Mouse (Mus musculus) heart, adult 2 months (tissue): Measurements from ENCODE around the gene Prr15l. TPM values are rescaled to one million over a fixed set of nuclear protein-coding genes. Genes with fewer than 3 reads are reported as not detected.
A peak's percentile ranks its signal among the peaks of the same experiment; 100 is the strongest.

Source experiments
- DNase-seq, 2 experiments: peaks; one replicate each; pipeline ENCODE4 v3.0.0; 2021
- H3K27ac ChIP-seq: fragments of 200-600 bp; 2 replicates; pipeline ENCODE4 v1.8.1; 2022
- H3K27me3 ChIP-seq: fragments of 200-500 bp; 2 replicates; pipeline ENCODE4 v1.6.1; 2012; ENCODE audit warnings: mild to moderate bottlenecking, low read length, inconsistent platforms, mixed read lengths; ENCODE audit not compliant: control insufficient read depth, insufficient read depth
- H3K36me3 ChIP-seq: fragments of 200-500 bp; 2 replicates; pipeline ENCODE4 v1.6.1; 2012; ENCODE audit warnings: low read length, inconsistent platforms; ENCODE audit not compliant: control insufficient read depth, insufficient read depth
- H3K4me1 ChIP-seq: fragments of 200-500 bp; 2 replicates; pipeline ENCODE4 v1.6.1; 2011; ENCODE audit warnings: low read length; ENCODE audit not compliant: control insufficient read depth, insufficient read depth
- H3K4me3 ChIP-seq: fragments of 200-600 bp; 2 replicates; pipeline ENCODE4 v1.8.1; 2022
- H3K79me2 ChIP-seq: fragments of 200-500 bp; replicated peaks from 2 replicates; pipeline ENCODE4 v1.6.1; 2012; ENCODE audit warnings: mild to moderate bottlenecking, inconsistent platforms, low read length, moderate library complexity, mixed read lengths; ENCODE audit not compliant: control insufficient read depth, insufficient read depth
- H3K9ac ChIP-seq: fragments of 200-500 bp; 2 replicates; pipeline ENCODE4 v1.6.1; 2012; ENCODE audit warnings: low read depth, mild to moderate bottlenecking, control low read depth, inconsistent platforms, low read length, mixed read lengths
- CTCF ChIP-seq: fragments of 200-600 bp; IDR thresholded peaks from 2 replicates; pipeline ENCODE4 v1.8.1; 2022; ENCODE audit warnings: antibody characterized with exemption, mild to moderate bottlenecking, moderate library complexity
- EP300 ChIP-seq: fragments of 200-500 bp; IDR thresholded peaks from 2 replicates; pipeline ENCODE4 v1.6.1; 2011; ENCODE audit warnings: low read depth, low read length, control low read depth; ENCODE audit not compliant: insufficient read depth
- POLR2A ChIP-seq: fragments of 200-500 bp; IDR thresholded peaks from 2 replicates; pipeline ENCODE4 v1.6.1; 2011; ENCODE audit warnings: mild to moderate bottlenecking, low read depth, low read length, control low read depth; ENCODE audit not compliant: insufficient read depth
- WGBS: fragments of 180-500 bp; shearing (Covaris S2); methylation state at CpG from one replicate; pipeline ENCODE4 v1.1.7; 2018; 5-methylcytosine and 5-hydroxymethylcytosine counted together
- intact Hi-C: fragments of 180-260 bp; cut with DNase I; formaldehyde crosslinking; loops from one replicate; pipeline ENCODE4 v1.15.1; 2025
- polyA plus RNA-seq: library from polyadenylated mRNA; depleted of rRNA; stranded (reverse); fragments of >200 nt; gene quantifications from 2 replicates; pipeline ENCODE4 v1.2.3, GENCODE M21; 2012
- total RNA-seq, 2 experiments: library from RNA; stranded (reverse); gene quantifications; 2 replicates each; pipeline ENCODE4 v1.2.3; 2021

Prr15l gene
- total and polyA plus RNA-seq, 3 experiments: 0.93 to 2.5 (median 2.1) TPM

GRCm38 (mm10) chr11:96946498-96946897 lies 18.6 kb downstream of the Prr15l start:
- intact Hi-C loops: no loop called here
- no peaks in the 10 kb centered on the region for H3K36me3 ChIP-seq
- H3K4me1 ChIP-seq: peaks cover 2% of the 10 kb centered on the region; the same call in 1 of the 2 replicates
- WGBS: 78% methylated on average over 9 of the region's 9 CpGs
- DNase-seq: no peak
- H3K27ac ChIP-seq: no peak overlapping the region
- H3K9ac ChIP-seq: no peak overlapping the region
- TF ChIP-seq POLR2A (no peak), CTCF (no peak), EP300 (no peak)
- H3K79me2 ChIP-seq: no peaks in the 10 kb centered on the region
- H3K27me3 ChIP-seq: no peaks in the 10 kb centered on the region
- H3K4me3 ChIP-seq: no peak overlapping the region

DNA sequence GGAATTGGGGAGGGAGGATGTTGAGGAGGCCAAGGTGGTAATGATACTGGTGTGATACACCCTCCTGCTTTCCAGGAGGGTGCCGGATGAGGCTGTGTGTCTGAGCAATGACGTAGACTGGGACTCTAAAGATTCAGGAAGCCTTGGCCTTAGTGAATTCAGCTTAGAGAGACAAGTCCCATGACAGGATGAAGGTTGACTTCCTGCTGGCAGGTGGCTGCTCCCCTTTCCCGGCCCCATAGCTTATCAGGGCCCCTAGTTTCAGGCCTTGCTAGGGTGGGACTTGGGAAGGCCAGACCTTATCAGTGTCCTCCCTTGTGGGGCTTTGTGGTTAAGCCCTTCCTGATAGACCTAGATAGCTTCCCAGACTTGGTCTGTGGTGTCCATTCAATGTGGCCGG lies 19.9 kb downstream of the Prr15l start:
- Histone ChIP-seq H3K79me2 (no peaks in the 10 kb centered on the region), H3K9ac (no peak overlapping the region), H3K36me3 (no peaks in the 10 kb centered on the region), H3K4me1 (peaks cover 2% of the 10 kb centered on the region; the same call in 1 of the 2 replicates), H3K27ac (no peak overlapping the region), H3K4me3 (no peak overlapping the region), H3K27me3 (no peaks in the 10 kb centered on the region)
- no peak for TF ChIP-seq CTCF
- no peak for TF ChIP-seq POLR2A
- TF ChIP-seq EP300: no peak
- WGBS: 65% methylated on average over 4 of the region's 4 CpGs
- no peak for DNase-seq
- intact Hi-C loops: no loop called here

DNA sequence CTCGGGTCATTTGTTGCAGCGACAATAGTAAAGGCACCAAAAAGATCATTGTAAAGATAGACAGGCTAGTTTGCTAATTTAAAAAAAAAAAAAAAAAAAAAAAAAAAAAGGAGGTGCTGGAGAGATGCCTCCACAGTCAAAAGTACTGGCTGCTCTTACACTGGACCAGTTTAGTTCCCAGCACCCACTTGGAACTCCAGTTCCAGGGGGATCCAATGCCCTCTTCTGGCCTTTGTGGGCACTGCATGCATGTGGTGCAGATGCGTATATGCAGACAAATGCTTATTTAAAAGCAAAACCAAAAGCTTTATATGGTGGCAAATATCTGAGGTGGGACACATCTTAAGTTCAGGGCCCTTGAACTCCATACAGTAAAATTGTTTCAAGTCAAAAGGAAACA lies 22.9 kb downstream of the Prr15l start:
- TF ChIP-seq EP300 (no peak), CTCF (peak; percentile 48), POLR2A (no peak)

GRCm38 (mm10) chr11:96952426-96952825 lies 24.5 kb downstream of the Prr15l start:
- Histone ChIP-seq H3K79me2 (no peaks in the 10 kb centered on the region), H3K27ac (no peak overlapping the region), H3K4me1 (no peaks in the 10 kb centered on the region), H3K9ac (no peak overlapping the region), H3K4me3 (no peak overlapping the region), H3K27me3 (no peaks in the 10 kb centered on the region), H3K36me3 (no peaks in the 10 kb centered on the region)
- intact Hi-C loops: no loop called here
- no peak for DNase-seq
- whole genome bisulfite sequencing: 79% methylated on average over 10 of the region's 10 CpGs
- no peak for TF ChIP-seq EP300
- no peak for TF ChIP-seq POLR2A
- no peak for TF ChIP-seq CTCF

More for the DNA sequence above, 22.9 kb downstream of the Prr15l start:
- Histone ChIP-seq H3K36me3 (no peaks in the 10 kb centered on the region), H3K79me2 (no peaks in the 10 kb centered on the region), H3K4me3 (no peak overlapping the region), H3K27ac (no peak overlapping the region), H3K4me1 (no peaks in the 10 kb centered on the region), H3K27me3 (no peaks in the 10 kb centered on the region), H3K9ac (no peak overlapping the region)
- DNase-seq: no peak
- intact Hi-C loops: no loop called here
- 94% methylated on average over 3 of the region's 3 CpGs for WGBS

GRCm38 (mm10) chr11:96952896-96953295 lies 25.0 kb downstream of the Prr15l start:
- DNase-seq: no peak
- Histone ChIP-seq H3K27me3 (no peaks in the 10 kb centered on the region), H3K79me2 (no peaks in the 10 kb centered on the region), H3K27ac (no peak overlapping the region), H3K9ac (no peak overlapping the region), H3K4me3 (no peak overlapping the region), H3K4me1 (no peaks in the 10 kb centered on the region), H3K36me3 (no peaks in the 10 kb centered on the region)
- intact Hi-C loops: no loop called here
- WGBS: 53% methylated on average over 6 of the region's 6 CpGs
- TF ChIP-seq CTCF (no peak), POLR2A (no peak), EP300 (no peak)

DNA sequence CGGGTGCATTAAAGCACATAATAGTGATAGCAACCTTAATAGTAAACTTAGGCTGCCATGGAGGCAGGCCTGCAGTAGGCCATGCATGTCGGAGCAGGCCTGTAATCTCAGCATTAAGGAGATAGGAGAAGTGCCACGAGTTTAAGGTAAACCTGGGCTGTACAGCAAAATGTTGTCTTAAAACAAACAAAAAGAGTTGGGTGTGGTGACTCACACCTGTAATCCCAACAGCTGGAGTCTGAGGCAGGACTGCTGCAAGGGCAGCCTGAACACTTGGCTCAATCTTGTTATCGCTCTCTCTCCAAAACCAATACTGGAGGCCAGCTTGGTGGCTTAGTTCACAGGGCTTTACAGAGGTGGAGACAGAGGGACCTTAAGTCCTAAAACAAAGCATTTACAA lies 27.2 kb downstream of the Prr15l start:
- WGBS: 88% methylated on average over 4 of the region's 4 CpGs
- H3K9ac ChIP-seq: no peak overlapping the region
- no peaks in the 10 kb centered on the region for H3K4me1 ChIP-seq
- TF ChIP-seq POLR2A (no peak), CTCF (no peak), EP300 (no peak)
- no peaks in the 10 kb centered on the region for H3K79me2 ChIP-seq
- H3K27me3 ChIP-seq: no peaks in the 10 kb centered on the region
- intact Hi-C loops: no loop called here
- DNase-seq: no peak
- H3K4me3 ChIP-seq: no peak overlapping the region
- no peak overlapping the region for H3K27ac ChIP-seq
- no peaks in the 10 kb centered on the region for H3K36me3 ChIP-seq
